Mouse (Mus musculus): ENCODE results near the gene Galr3. TPM values are rescaled to one million over a fixed set of nuclear protein-coding genes. Genes with fewer than 3 reads are reported as not detected.

Gene Galr3
- polyA plus RNA-seq, 1 experiment = not detected

DNA sequence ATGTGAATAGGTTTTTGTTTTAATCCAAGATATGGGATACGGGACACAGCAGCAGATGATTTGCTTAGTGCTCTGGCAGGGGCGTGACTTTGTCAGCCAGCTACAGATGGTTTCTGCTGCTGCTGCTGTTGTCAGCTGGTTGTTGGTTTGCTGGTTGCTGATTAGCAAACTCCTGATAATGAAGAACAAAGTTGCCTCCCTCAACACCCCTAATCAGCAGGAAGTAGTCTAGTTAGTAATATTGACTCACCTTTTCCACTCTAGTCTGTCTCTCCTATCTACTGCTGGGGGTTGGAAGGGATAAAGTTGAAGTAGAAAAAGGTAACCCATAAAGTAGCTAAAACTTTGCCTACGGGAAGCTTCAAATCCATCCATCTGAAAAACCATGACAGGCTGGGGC is 25.9 kb downstream of the Galr3 start:
- H3K4me1 ChIP-seq (ENCODE audit: control insufficient read depth, insufficient read depth, low read length) = peaks cover 5% of the 10 kb centered on the region
- no peak overlapping the region for H3K27ac ChIP-seq (ENCODE audit: insufficient read depth, low read depth, low read length)
- no peak for TF ChIP-seq CTCF (IDR thresholded peaks at IDR 0.05; ENCODE audit: low read depth, low read length)
- no peak for TF ChIP-seq POLR2A (IDR thresholded peaks at IDR 0.05; ENCODE audit: borderline replicate concordance, low read depth, low read length)
- H3K4me3 ChIP-seq (ENCODE audit: insufficient read depth, low read length) = no peak overlapping the region

DNA sequence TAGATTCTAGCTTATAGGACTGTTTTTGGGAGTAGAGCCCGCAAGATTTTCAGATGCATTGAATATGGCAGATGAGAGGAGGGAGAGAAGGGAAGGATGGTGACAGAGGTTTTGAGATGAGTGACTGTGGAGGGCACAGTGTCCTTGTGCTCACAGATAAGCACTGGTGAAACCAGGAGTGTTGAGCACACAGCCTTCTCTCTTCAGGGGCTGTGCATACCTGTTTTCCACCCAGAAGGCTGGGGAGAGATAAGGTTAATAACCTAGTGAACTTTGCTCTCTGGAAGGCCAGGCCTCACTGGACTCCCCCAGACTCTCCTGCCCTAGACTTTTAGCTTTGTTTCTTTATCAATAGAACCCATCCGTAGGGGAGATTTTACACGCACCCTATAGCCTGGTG is 26.7 kb downstream of the Galr3 start:
- TF ChIP-seq POLR2A (IDR thresholded peaks at IDR 0.05; ENCODE audit: borderline replicate concordance, low read depth, low read length) (no peak), CTCF (IDR thresholded peaks at IDR 0.05; ENCODE audit: low read depth, low read length) (no peak)
- Histone ChIP-seq H3K4me3 (ENCODE audit: insufficient read depth, low read length) (no peak overlapping the region), H3K4me1 (ENCODE audit: control insufficient read depth, insufficient read depth, low read length) (peaks cover 4% of the 10 kb centered on the region), H3K27ac (ENCODE audit: insufficient read depth, low read depth, low read length) (no peak overlapping the region)

DNA sequence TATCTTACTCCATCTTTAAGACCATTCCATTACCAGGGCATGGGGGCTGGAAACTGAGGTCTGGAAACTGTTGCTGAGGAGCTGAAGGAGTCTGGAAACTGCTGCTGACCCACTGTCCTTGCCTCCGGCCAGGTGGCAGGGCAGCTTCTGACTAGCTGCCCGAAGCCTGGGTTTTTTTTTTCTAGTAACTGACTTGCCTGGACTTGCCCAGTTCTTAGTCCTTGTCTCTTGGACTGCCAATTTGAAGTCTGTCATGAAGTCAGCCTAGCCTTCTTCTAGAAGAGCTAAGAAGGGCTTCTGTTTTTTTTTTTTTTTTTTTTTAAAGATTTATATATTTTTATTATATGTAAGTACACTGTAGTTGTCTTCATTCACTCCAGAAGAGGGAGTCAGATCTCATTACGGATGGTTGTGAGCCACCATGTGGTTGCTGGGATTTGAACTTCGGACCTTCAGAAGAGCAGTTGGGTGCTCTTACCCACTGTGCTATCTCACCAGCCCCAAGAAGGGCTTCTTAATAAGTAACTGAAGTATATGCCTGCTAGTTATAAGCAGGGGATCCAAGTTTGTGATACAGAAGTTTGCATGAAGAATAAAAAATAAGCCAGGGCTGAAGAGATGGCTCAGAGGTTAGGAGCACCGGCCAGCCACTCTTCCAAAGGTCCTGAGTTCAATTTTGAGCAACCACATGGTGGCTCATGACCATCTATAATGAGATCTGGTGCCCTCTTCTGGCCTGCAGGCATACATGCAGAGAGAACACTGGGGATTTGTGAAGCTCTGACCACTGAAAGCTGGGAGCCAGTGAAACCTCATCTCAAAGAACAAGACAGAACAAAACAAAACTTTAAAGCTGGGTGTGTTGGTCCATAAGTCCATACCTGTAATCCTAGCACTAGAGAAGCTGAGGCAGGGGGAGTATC is 29.7 kb downstream of the Galr3 start:
- H3K4me1 ChIP-seq (ENCODE audit: control insufficient read depth, insufficient read depth, low read length) = peaks cover 9% of the 10 kb centered on the region
- H3K4me3 ChIP-seq (ENCODE audit: insufficient read depth, low read length) = no peak overlapping the region
- no peak overlapping the region for H3K27ac ChIP-seq (ENCODE audit: insufficient read depth, low read depth, low read length)
- TF ChIP-seq CTCF (IDR thresholded peaks at IDR 0.05; ENCODE audit: low read depth, low read length) (peak; percentile 56), POLR2A (IDR thresholded peaks at IDR 0.05; ENCODE audit: borderline replicate concordance, low read depth, low read length) (no peak)

DNA sequence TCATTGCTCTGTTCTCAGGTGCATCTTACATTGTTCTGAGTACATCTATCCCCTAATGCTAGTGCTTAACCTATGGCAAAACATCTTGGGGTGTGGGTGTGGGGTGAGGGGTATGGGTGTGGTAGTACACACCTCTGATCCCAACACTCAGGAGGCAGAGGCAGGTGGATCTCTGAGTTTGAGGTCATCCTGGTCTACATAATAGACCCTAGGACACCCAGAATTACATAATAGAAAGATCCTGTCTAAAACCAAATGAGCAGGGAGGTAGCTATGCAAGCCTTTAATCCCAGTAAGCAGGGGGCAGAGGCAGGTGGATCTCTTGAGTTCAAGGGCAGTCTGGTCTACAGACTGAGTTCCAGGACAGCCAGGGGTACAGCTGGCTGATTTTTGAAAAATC is 32.1 kb downstream of the Galr3 start:
- peaks cover 11% of the 10 kb centered on the region for H3K4me1 ChIP-seq (ENCODE audit: control insufficient read depth, insufficient read depth, low read length)
- no peak for TF ChIP-seq CTCF (IDR thresholded peaks at IDR 0.05; ENCODE audit: low read depth, low read length)
- TF ChIP-seq POLR2A (IDR thresholded peaks at IDR 0.05; ENCODE audit: borderline replicate concordance, low read depth, low read length) = no peak

DNA sequence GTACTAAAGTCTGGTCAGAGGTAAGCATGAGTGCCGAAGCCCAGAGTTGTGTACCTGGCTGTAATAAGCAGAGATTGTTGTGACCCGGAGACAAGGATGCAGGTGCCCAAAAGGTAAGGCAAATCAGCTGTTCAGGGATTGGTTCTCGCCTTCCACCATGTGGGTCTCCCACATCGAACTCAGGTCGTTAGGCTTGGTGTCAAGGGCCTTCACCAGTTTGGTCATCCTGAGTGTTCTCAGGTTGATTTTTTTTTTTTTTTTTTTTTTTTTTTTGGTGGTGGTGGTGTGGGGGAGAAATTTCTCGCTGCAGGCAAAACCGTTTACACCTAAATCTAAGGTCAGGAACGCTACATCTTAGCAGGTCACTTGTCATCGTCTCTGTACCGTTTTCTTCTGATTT is 32.8 kb downstream of the Galr3 start:
- H3K4me1 ChIP-seq (ENCODE audit: control insufficient read depth, insufficient read depth, low read length) = peaks cover 11% of the 10 kb centered on the region
- peak overlapping the region; percentile 67 for H3K27ac ChIP-seq (ENCODE audit: insufficient read depth, low read depth, low read length)
- TF ChIP-seq POLR2A (IDR thresholded peaks at IDR 0.05; ENCODE audit: borderline replicate concordance, low read depth, low read length) = no peak
- TF ChIP-seq CTCF (IDR thresholded peaks at IDR 0.05; ENCODE audit: low read depth, low read length) = no peak
- H3K4me3 ChIP-seq (ENCODE audit: insufficient read depth, low read length) = peak overlapping the region; percentile 86

More for the DNA sequence above, 32.1 kb downstream of the Galr3 start:
- Histone ChIP-seq H3K4me3 (ENCODE audit: insufficient read depth, low read length) (no peak overlapping the region), H3K27ac (ENCODE audit: insufficient read depth, low read depth, low read length) (no peak overlapping the region)

DNA sequence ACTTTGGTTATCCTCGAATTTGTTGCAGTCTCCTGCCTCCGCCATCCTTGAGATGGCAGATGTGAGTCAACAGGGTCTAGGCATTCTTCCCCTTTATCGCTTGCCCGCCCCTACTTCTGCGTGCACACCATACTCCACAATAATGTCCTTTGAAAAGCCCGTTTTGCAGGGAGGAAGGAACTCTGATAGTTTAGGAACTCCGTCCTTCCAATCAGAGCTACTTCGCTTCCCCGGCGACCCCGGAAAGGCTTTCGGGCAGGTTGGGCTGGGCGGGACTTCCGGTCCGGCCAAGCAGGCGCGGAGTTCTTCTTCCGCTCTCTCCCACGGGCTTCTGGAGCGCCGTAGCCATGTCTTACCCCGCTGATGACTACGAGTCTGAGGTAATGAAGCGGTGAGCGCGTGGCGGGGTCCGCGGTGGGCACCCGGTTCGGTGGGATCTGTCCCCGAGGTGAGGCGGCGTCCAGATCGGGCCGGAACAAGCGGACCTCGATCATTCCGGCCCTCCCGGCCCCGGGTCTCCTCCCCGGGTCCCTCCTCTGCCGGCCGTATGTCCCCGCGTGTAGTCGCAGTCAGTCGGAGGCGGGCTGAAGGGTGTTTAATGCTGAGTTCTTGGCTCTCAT is 33.3 kb downstream of the Galr3 start, which contains the start of gene Eif3l:
Eif3l (plus strand) TSS at position 267 of the 620 bp plus-strand sequence.
- peak within 1 kb of the TSS; percentile 67 for H3K27ac ChIP-seq (ENCODE audit: insufficient read depth, low read depth, low read length)
- peaks cover 11% of the 10 kb centered on the region for H3K4me1 ChIP-seq (ENCODE audit: control insufficient read depth, insufficient read depth, low read length)
- no peak for TF ChIP-seq POLR2A (IDR thresholded peaks at IDR 0.05; ENCODE audit: borderline replicate concordance, low read depth, low read length)
- no peak for TF ChIP-seq CTCF (IDR thresholded peaks at IDR 0.05; ENCODE audit: low read depth, low read length)
- peak within 1 kb of the TSS; percentile 86 for H3K4me3 ChIP-seq (ENCODE audit: insufficient read depth, low read length)

DNA sequence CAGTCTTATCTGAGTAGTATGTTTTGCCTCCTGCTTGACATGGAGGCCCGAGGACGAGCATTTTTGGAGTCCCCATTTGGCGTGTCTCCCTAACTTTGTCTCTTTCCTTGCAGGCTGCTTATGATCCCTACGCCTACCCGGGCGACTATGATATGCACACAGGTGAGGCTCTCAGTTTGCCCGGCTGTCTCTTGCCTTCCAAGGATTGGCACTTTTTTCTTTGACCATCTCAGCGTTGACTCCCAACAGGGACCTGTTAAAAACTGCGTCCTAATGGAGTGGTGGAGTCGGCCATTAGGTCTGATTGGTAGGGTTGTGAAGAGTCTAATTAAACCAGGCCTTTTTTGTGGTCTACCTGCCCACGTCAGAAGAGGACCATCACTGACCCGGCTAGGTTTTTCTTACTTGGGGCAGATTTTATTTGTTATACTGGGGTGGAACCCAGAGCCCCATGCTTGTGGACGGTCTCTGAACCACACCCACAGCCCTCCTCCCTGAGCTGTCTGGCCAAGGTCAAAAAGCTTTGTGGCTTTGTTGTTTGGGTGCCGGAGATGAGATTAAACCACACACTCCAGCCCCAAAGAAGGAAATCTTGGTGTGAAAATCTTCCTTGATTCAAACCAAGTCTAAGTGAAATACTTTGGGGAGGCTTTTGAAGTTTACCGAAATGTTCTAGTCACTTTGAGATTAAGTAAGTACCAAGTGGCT is 34.1 kb downstream of the Galr3 start:
- TF ChIP-seq POLR2A (IDR thresholded peaks at IDR 0.05; ENCODE audit: borderline replicate concordance, low read depth, low read length) = no peak
- TF ChIP-seq CTCF (IDR thresholded peaks at IDR 0.05; ENCODE audit: low read depth, low read length) = no peak
- H3K4me3 ChIP-seq (ENCODE audit: insufficient read depth, low read length) = peak overlapping the region; percentile 86
- H3K4me1 ChIP-seq (ENCODE audit: control insufficient read depth, insufficient read depth, low read length) = peaks cover 11% of the 10 kb centered on the region
- no peak overlapping the region; the same call in 1 of the 2 replicates for H3K27ac ChIP-seq (ENCODE audit: insufficient read depth, low read depth, low read length)

DNA sequence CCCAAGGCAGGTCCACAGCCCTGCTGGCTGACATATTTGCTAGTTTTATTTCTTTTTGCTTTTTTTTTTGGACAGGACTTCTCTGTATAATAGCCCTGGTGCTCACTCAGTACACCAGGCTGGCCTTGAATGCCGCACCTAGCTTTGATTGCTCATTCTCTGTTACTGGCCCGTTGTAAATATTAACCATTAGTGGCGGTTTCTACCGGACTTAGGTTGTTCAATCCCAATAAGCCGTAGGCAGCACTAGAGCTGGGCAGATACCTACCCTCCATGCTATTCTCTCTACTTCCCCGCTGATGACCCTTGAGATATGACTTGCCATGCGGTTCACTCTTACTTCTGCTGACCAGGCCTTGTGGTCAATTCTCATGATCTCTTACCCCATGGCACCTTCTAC is 37.9 kb downstream of the Galr3 start:
- no peak overlapping the region for H3K27ac ChIP-seq (ENCODE audit: insufficient read depth, low read depth, low read length)
- H3K4me1 ChIP-seq (ENCODE audit: control insufficient read depth, insufficient read depth, low read length) = peaks cover 2% of the 10 kb centered on the region; the same call in 1 of the 2 replicates
- TF ChIP-seq POLR2A (IDR thresholded peaks at IDR 0.05; ENCODE audit: borderline replicate concordance, low read depth, low read length) (no peak), CTCF (IDR thresholded peaks at IDR 0.05; ENCODE audit: low read depth, low read length) (no peak)
- H3K4me3 ChIP-seq (ENCODE audit: insufficient read depth, low read length) = no peak overlapping the region

DNA sequence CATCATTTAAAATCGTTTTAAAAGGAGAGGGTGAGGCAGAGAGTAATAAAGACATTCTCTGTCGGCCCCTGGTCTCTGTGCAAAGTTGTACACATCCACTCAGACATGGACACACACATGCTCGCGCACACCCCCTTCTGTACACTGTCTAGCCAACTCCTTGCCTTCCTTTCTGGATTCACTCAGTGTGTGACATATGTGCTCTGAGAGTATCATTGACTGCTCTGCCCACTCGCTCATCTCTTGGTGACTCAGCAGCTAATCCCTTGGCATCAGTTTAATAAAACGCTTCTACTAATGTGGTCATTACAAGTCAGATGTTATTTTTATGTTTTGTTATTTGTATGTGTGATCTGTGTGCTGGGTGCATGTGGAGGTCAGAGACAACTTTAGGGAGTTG is 50.6 kb downstream of the Galr3 start:
- no peak overlapping the region for H3K4me3 ChIP-seq (ENCODE audit: insufficient read depth, low read length)
- no peak overlapping the region for H3K27ac ChIP-seq (ENCODE audit: insufficient read depth, low read depth, low read length)
- no peaks in the 10 kb centered on the region for H3K4me1 ChIP-seq (ENCODE audit: control insufficient read depth, insufficient read depth, low read length)
- TF ChIP-seq CTCF (IDR thresholded peaks at IDR 0.05; ENCODE audit: low read depth, low read length) = no peak
- no peak for TF ChIP-seq POLR2A (IDR thresholded peaks at IDR 0.05; ENCODE audit: borderline replicate concordance, low read depth, low read length)

Other genes with a start within 250 kb of the Galr3 start
- gene Card10, start 238.8 kb upstream of the Galr3 start, polyA plus RNA-seq (2012; ENCODE audit: insufficient read depth, insufficient read length, missing spikeins) = 0.23 TPM in 1 of 2 replicates, not detected in the other
- 0.31 and 0.36 TPM in 2 replicates for gene Cdc42ep1, start 199.3 kb upstream of the Galr3 start, polyA plus RNA-seq (2012; ENCODE audit: insufficient read depth, insufficient read length, missing spikeins)
- not detected in 2 replicates for gene Lgals2, start 186.4 kb upstream of the Galr3 start, polyA plus RNA-seq (2012; ENCODE audit: insufficient read depth, insufficient read length, missing spikeins)
- gene Gga1, start 164.7 kb upstream of the Galr3 start, polyA plus RNA-seq (2012; ENCODE audit: insufficient read depth, insufficient read length, missing spikeins) = 68.7 and 76.5 TPM in 2 replicates
- not detected in 2 replicates for gene Gm49510, start 142.2 kb upstream of the Galr3 start, polyA plus RNA-seq (2012; ENCODE audit: insufficient read depth, insufficient read length, missing spikeins)
- gene Sh3bp1, start 142.1 kb upstream of the Galr3 start, polyA plus RNA-seq (2012; ENCODE audit: insufficient read depth, insufficient read length, missing spikeins) = 158 and 180 TPM in 2 replicates
- gene Pdxp, start 128.0 kb upstream of the Galr3 start, polyA plus RNA-seq (2012; ENCODE audit: insufficient read depth, insufficient read length, missing spikeins) = 1.7 and 2.3 TPM in 2 replicates
- 1,085 and 1,245 TPM in 2 replicates for gene Lgals1, start 115.2 kb upstream of the Galr3 start, polyA plus RNA-seq (2012; ENCODE audit: insufficient read depth, insufficient read length, missing spikeins)
- gene Nol12, start 107.0 kb upstream of the Galr3 start, polyA plus RNA-seq (2012; ENCODE audit: insufficient read depth, insufficient read length, missing spikeins) = 25.7 and 28.1 TPM in 2 replicates
- 28.7 and 33.2 TPM in 2 replicates for gene Triobp, start 94.2 kb upstream of the Galr3 start, polyA plus RNA-seq (2012; ENCODE audit: insufficient read depth, insufficient read length, missing spikeins)
- gene H1f0, start 13.4 kb upstream of the Galr3 start, polyA plus RNA-seq (2012; ENCODE audit: insufficient read depth, insufficient read length, missing spikeins) = 87.7 and 88.8 TPM in 2 replicates
- 14.0 TPM in 2 replicates for gene Ankrd54, start 21.0 kb downstream of the Galr3 start, polyA plus RNA-seq (2012; ENCODE audit: insufficient read depth, insufficient read length, missing spikeins)
- gene Eif3l, start 33.3 kb downstream of the Galr3 start, polyA plus RNA-seq (2012; ENCODE audit: insufficient read depth, insufficient read length, missing spikeins) = 99.4 and 114 TPM in 2 replicates
- gene Micall1, start 67.0 kb downstream of the Galr3 start, polyA plus RNA-seq (2012; ENCODE audit: insufficient read depth, insufficient read length, missing spikeins) = 16.2 and 16.3 TPM in 2 replicates
- 107 and 110 TPM in 2 replicates for gene Polr2f, start 99.1 kb downstream of the Galr3 start, polyA plus RNA-seq (2012; ENCODE audit: insufficient read depth, insufficient read length, missing spikeins)
- 1.6 TPM in 1 of 2 replicates, not detected in the other for gene 1700088E04Rik, start 99.4 kb downstream of the Galr3 start, polyA plus RNA-seq (2012; ENCODE audit: insufficient read depth, insufficient read length, missing spikeins)
- not detected in 2 replicates for gene Sox10, start 123.4 kb downstream of the Galr3 start, polyA plus RNA-seq (2012; ENCODE audit: insufficient read depth, insufficient read length, missing spikeins)
- 11.4 and 13.0 TPM in 2 replicates for gene Pick1, start 187.3 kb downstream of the Galr3 start, polyA plus RNA-seq (2012; ENCODE audit: insufficient read depth, insufficient read length, missing spikeins)
- not detected in 2 replicates for gene Gm49486, start 187.5 kb downstream of the Galr3 start, polyA plus RNA-seq (2012; ENCODE audit: insufficient read depth, insufficient read length, missing spikeins)
- not detected in 2 replicates for gene Slc16a8, start 212.9 kb downstream of the Galr3 start, polyA plus RNA-seq (2012; ENCODE audit: insufficient read depth, insufficient read length, missing spikeins)
- not detected in 2 replicates for gene Baiap2l2, start 243.7 kb downstream of the Galr3 start, polyA plus RNA-seq (2012; ENCODE audit: insufficient read depth, insufficient read length, missing spikeins)

All from bone marrow macrophage, adult 2 months (primary cell).